Mouse (Mus musculus): ENCODE results near the gene Ybx3. TPM values are rescaled to one million over a fixed set of nuclear protein-coding genes. Genes with fewer than 3 reads are reported as not detected.

The Ybx3 gene
- polyA plus RNA-seq, 1 experiment: 132 TPM

DNA sequence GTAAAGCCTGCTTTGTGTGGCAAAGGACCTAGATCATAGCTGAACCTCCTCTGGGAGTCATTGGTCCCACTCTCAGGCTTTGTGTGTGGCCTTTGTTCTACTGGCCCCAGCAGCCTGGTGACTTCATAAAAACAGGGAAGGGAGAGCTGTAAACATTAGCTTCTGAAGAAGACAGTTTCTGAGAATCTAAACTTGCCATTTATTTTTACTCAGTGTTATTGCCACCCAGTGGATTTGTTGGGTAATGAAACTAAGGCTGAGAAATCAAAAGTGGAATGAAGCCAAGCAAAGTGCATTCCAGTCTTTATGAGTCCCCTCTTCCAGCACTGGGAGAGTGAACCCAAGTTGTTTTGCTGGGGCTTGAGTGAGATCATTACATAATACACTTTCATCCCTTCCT is 30.5 kb upstream of the Ybx3 start:
- Histone ChIP-seq H3K27ac (ENCODE audit: insufficient read depth, low read depth, low read length) (no peak overlapping the region), H3K4me1 (ENCODE audit: control insufficient read depth, insufficient read depth, insufficient read length, low read length) (no peaks in the 10 kb centered on the region), H3K4me3 (ENCODE audit: low read depth, low read length) (no peak overlapping the region), H3K27me3 (ENCODE audit: control insufficient read depth, insufficient read depth, low read length) (no peaks in the 10 kb centered on the region), H3K36me3 (ENCODE audit: control insufficient read depth, insufficient read depth, low read length) (no peaks in the 10 kb centered on the region)
- TF ChIP-seq CTCF (IDR thresholded peaks at IDR 0.05; ENCODE audit: extremely low read depth, insufficient read length, insufficient replicate concordance, low read depth, low read length) (peak; percentile 15; the same call in 1 of the 2 replicates), POLR2A (IDR thresholded peaks at IDR 0.05; ENCODE audit: low read depth, low read length) (no peak)

DNA sequence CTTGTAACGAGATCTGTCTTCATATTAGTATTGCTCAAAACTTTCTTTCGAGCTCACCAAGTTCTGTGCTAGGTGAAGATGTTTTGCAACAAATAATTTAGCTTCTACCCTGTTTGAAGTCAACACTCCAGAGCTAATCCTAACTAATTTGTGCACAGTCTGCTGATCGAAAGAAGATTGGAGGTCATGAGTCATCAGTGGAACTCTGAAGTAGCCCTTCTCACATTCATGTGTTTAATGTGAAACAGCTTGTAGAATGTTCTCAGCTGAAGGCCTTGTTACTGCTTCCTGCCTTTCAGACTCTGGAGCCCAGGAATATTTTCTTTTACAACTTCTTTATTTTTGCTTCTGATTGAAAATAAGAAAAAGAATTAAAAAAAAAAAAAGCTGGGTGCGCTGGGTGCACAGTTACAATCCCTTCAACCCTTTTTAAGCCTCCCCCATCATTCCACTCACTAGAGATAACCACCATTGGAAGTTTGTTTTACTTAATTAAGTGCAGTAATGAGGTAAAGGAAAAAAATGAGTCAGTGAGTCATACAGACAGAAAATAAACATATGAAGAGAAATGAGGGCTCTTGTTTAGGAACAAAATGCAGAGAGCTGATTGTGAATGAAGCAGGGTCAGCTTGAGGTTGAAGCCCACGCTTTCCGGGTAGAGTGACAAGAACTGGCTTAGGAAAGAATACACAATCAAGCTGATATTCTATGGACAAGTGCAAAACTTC is 23.0 kb upstream of the Ybx3 start:
- 75% methylated on average over 6 of the region's 6 CpGs for WGBS
- H3K4me1 ChIP-seq (ENCODE audit: control insufficient read depth, insufficient read depth, insufficient read length, low read length): no peaks in the 10 kb centered on the region
- H3K4me3 ChIP-seq (ENCODE audit: low read depth, low read length): no peak overlapping the region
- H3K27me3 ChIP-seq (ENCODE audit: control insufficient read depth, insufficient read depth, low read length): no peaks in the 10 kb centered on the region
- no peak overlapping the region for H3K27ac ChIP-seq (ENCODE audit: insufficient read depth, low read depth, low read length)
- TF ChIP-seq POLR2A (IDR thresholded peaks at IDR 0.05; ENCODE audit: low read depth, low read length): no peak
- TF ChIP-seq CTCF (IDR thresholded peaks at IDR 0.05; ENCODE audit: extremely low read depth, insufficient read length, insufficient replicate concordance, low read depth, low read length): no peak
- no peaks in the 10 kb centered on the region for H3K36me3 ChIP-seq (ENCODE audit: control insufficient read depth, insufficient read depth, low read length)

DNA sequence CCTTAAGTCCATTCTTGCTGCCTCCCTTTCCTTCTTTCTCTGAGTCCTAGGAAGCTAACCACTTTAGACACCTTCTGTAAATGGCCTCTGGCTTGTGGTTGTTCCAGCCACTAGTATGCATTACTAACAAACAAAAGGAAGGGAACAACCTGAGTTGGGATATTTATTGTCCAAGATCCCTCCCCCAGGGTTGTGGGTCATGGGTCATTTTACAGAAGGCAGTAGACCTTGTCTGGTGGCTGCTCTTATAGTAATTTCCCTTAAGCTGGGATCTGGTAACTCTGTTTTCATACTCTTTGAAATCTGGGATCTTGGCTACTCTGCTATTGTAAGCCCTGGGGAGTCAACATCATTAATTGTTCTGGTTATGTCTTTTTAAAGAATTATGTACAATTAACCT is 18.7 kb upstream of the Ybx3 start:
- H3K27me3 ChIP-seq (ENCODE audit: control insufficient read depth, insufficient read depth, low read length): no peaks in the 10 kb centered on the region
- H3K36me3 ChIP-seq (ENCODE audit: control insufficient read depth, insufficient read depth, low read length): no peaks in the 10 kb centered on the region
- TF ChIP-seq POLR2A (IDR thresholded peaks at IDR 0.05; ENCODE audit: low read depth, low read length) (no peak), CTCF (IDR thresholded peaks at IDR 0.05; ENCODE audit: extremely low read depth, insufficient read length, insufficient replicate concordance, low read depth, low read length) (no peak)
- H3K4me3 ChIP-seq (ENCODE audit: low read depth, low read length): no peak overlapping the region
- no peak overlapping the region for H3K27ac ChIP-seq (ENCODE audit: insufficient read depth, low read depth, low read length)
- peaks cover 2% of the 10 kb centered on the region; the same call in 1 of the 2 replicates for H3K4me1 ChIP-seq (ENCODE audit: control insufficient read depth, insufficient read depth, insufficient read length, low read length)

DNA sequence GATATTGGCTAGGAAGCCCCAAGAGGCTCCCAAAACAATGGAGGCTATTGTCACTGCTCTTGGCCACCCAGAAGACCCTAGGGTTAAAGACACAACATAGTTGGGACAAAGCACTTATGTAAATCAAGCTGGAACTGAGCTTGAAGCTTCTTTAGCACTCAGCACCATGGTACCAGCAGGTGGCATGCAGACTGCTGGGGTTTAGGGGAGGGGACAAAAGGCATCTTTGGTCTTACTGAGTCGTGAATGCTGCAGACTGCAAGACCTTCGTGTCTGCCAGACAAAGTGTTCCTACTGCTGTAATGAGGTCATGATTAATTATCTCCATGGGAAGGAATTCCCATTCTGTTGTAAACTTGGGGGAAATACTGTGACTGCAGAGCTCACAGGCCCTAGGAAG is 17.6 kb upstream of the Ybx3 start:
- WGBS: 30% methylated on average over 2 of the region's 2 CpGs
- H3K36me3 ChIP-seq (ENCODE audit: control insufficient read depth, insufficient read depth, low read length): no peaks in the 10 kb centered on the region
- no peak overlapping the region for H3K4me3 ChIP-seq (ENCODE audit: low read depth, low read length)
- H3K27me3 ChIP-seq (ENCODE audit: control insufficient read depth, insufficient read depth, low read length): no peaks in the 10 kb centered on the region
- H3K4me1 ChIP-seq (ENCODE audit: control insufficient read depth, insufficient read depth, insufficient read length, low read length): peaks cover 2% of the 10 kb centered on the region; the same call in 1 of the 2 replicates
- no peak overlapping the region for H3K27ac ChIP-seq (ENCODE audit: insufficient read depth, low read depth, low read length)
- TF ChIP-seq POLR2A (IDR thresholded peaks at IDR 0.05; ENCODE audit: low read depth, low read length): no peak
- TF ChIP-seq CTCF (IDR thresholded peaks at IDR 0.05; ENCODE audit: extremely low read depth, insufficient read length, insufficient replicate concordance, low read depth, low read length): no peak

DNA sequence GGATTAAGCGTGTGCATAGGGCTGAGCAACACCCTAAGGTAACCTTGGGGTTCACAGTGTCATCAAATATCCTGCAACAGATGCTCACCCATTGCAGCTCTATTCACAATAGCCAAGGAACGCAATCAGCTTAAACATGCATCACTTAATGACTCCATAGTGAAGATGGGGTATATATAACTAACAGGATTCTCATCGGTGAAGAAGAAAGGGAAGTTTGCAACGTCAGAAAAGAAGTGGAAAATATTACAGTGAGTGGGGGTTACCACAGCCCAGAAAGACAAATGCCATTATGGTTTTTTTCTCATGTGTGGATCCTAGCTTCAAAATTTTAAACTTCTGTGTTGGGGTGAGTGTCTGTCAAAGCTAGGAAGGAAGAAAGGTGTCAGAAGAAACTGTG is 16.9 kb upstream of the Ybx3 start:
- no peak for TF ChIP-seq POLR2A (IDR thresholded peaks at IDR 0.05; ENCODE audit: low read depth, low read length)
- no peak for TF ChIP-seq CTCF (IDR thresholded peaks at IDR 0.05; ENCODE audit: extremely low read depth, insufficient read length, insufficient replicate concordance, low read depth, low read length)

DNA sequence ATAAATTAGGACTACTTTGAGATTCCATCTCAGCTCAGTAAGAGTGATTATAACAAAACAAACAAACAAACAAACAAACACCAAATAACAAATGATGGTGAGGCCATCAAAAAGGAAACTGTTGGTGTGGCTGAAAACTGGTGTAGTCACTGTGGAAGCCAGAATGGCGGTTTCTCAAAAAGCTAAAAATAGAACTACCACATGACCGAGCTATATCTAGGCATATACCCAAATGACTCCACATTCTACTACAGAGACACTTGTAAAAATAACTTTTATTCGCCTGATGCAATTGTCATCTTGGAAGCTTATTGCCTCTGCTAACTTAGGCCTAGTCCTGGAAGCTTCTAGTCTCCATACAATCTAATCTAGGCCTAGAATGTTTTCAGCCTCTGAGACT is 16.0 kb upstream of the Ybx3 start:
- Histone ChIP-seq H3K36me3 (ENCODE audit: control insufficient read depth, insufficient read depth, low read length) (no peaks in the 10 kb centered on the region), H3K4me3 (ENCODE audit: low read depth, low read length) (no peak overlapping the region), H3K27me3 (ENCODE audit: control insufficient read depth, insufficient read depth, low read length) (no peaks in the 10 kb centered on the region), H3K27ac (ENCODE audit: insufficient read depth, low read depth, low read length) (no peak overlapping the region), H3K4me1 (ENCODE audit: control insufficient read depth, insufficient read depth, insufficient read length, low read length) (peaks cover 2% of the 10 kb centered on the region; the same call in 1 of the 2 replicates)
- TF ChIP-seq POLR2A (IDR thresholded peaks at IDR 0.05; ENCODE audit: low read depth, low read length) (no peak), CTCF (IDR thresholded peaks at IDR 0.05; ENCODE audit: extremely low read depth, insufficient read length, insufficient replicate concordance, low read depth, low read length) (no peak)
- WGBS: 77% methylated on average over 3 of the region's 3 CpGs

More for the DNA sequence above, 16.9 kb upstream of the Ybx3 start:
- H3K4me1 ChIP-seq (ENCODE audit: control insufficient read depth, insufficient read depth, insufficient read length, low read length): peaks cover 2% of the 10 kb centered on the region; the same call in 1 of the 2 replicates
- H3K27me3 ChIP-seq (ENCODE audit: control insufficient read depth, insufficient read depth, low read length): no peaks in the 10 kb centered on the region
- H3K36me3 ChIP-seq (ENCODE audit: control insufficient read depth, insufficient read depth, low read length): no peaks in the 10 kb centered on the region
- WGBS: 87% methylated on average over 4 of the region's 4 CpGs
- H3K27ac ChIP-seq (ENCODE audit: insufficient read depth, low read depth, low read length): no peak overlapping the region
- H3K4me3 ChIP-seq (ENCODE audit: low read depth, low read length): no peak overlapping the region

DNA sequence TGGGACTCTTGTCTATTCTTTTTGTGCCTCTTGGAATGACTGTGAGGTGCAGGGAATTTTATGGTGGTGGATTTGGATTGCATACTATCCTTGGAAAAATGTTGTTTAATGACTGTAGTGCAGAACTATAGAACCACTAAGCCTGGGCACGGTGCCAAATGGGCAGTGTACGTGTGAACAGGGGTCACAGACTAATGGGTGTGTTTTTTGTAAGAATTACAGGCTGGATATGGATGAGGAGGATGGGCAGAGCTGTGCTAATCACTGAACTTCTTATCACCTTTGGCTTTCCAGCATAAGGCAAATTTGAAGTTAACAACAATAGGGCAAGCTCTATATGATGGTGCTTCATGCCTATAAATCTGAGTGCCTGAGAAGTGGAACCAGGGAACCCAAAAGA is 14.8 kb upstream of the Ybx3 start:
- no peaks in the 10 kb centered on the region for H3K27me3 ChIP-seq (ENCODE audit: control insufficient read depth, insufficient read depth, low read length)
- TF ChIP-seq CTCF (IDR thresholded peaks at IDR 0.05; ENCODE audit: extremely low read depth, insufficient read length, insufficient replicate concordance, low read depth, low read length) (no peak), POLR2A (IDR thresholded peaks at IDR 0.05; ENCODE audit: low read depth, low read length) (no peak)
- peaks cover 2% of the 10 kb centered on the region; the same call in 1 of the 2 replicates for H3K4me1 ChIP-seq (ENCODE audit: control insufficient read depth, insufficient read depth, insufficient read length, low read length)
- H3K27ac ChIP-seq (ENCODE audit: insufficient read depth, low read depth, low read length): no peak overlapping the region
- no peak overlapping the region for H3K4me3 ChIP-seq (ENCODE audit: low read depth, low read length)
- 21% methylated on average over 2 of the region's 2 CpGs for WGBS
- H3K36me3 ChIP-seq (ENCODE audit: control insufficient read depth, insufficient read depth, low read length): no peaks in the 10 kb centered on the region

Data from small intestine, adult 2 months (tissue).